Mouse (Mus musculus) retina, postnatal 1 day (tissue): Measurements from ENCODE around the gene Cbx3.
"Not testable (repeated sequence)": the region's sequence is repeated elsewhere in the genome, so short reads cannot be mapped to it uniquely, and the experiment has no call there.

Source experiments
- DNase-seq: peaks from one replicate; pipeline ENCODE4 v3.0.0-alpha.2; 2012

Cbx3 gene

DNA sequence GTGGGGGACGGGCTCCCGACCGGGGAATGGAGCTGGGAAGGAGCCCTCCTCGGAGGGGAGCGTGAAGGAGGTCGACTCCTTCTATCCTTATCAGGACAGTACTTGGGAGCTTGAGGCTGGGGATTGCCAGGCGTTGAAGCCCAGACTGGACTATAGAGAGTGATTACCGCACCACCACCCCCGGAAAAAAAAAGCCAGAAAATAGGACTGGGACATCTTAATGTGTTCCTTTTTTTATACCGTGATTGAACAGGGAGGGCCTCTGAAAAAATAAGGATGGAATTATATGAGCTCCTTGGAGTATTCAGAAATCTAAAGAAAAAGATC lies 982 bp downstream of the Cbx3 start:
- no peak for DNase-seq

DNA sequence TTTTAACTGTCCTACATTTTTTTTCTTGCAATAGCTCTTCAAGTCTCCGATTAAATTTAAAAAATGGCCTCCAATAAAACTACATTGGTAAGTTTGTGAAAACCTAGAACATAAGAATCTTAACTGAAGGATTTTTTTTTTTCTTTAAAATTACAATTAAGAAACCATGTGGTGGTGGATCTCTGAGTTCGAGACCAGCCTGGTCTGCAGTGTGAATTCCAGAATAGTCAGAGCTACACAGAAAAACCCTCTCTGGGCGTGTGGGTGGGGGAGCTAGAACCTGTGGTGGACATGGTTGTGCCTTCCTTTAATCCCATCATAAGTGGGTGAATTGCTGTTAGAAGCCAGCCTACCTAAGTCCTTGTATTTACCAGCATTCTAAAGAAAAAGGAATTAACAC lies 1.6 kb downstream of the Cbx3 start:
- no peak for DNase-seq

DNA sequence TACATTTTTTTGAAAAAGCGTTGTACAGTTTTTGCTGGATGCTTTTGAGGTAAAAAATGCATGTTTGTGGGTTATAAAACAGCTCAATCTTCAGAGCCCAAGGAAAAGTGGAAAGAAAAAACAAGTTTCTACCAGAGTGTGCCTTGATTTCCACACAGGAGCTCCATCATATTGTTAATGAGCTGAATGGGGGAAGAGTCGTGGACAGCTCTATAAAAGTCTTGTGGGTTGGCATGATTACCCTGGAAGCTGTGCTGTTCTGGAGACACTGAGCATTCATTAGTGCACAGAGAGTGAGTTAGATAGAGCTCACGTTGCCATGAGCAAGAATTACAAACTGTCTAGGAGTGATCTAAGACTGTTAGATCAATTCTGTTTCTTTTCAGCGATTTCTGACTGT lies 2.1 kb downstream of the Cbx3 start:
- DNase-seq = no peak

- DNase-seq = no peak
Measured at GRCm38 (mm10) chr6:51479136-51479731, 9.1 kb downstream of the Cbx3 start.

DNA sequence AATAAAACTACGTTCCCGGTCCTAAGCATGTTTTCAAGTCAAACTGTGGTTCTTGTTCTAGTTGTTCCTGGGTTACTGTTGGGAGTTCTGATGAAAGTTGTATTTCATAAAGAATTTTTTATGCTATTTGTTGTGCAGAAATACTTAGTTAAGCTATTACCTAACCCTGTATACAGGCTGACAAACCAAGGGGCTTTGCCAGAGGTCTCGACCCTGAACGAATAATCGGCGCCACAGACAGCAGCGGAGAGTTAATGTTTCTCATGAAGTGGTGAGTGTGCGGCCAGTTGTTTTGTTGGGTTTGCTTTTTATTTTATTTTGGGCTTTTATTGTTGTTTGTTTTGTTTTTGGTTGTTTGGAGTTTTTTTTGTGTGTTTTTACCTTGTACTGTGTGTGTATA lies 11.4 kb downstream of the Cbx3 start:
- DNase-seq = no peak

DNA sequence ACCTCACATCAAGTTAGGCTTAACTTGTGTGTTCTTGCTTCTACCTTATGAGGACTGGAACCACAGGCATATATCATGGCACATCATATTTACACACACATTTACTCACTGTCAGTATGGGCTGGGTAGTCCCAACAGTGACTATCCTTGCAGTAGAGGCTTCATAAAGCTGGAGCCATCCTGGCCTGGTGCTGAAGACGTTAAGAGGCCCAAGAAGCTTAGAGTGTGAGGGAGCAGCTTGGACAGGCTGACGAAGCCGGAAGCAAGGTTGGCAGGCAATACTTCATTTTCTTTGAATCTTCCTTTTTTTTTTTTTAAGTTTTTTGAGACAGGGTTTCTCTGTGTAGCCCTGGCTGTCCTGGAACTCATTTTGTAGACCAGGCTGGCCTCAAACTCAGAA lies 13.7 kb downstream of the Cbx3 start:
- DNase-seq = no peak

DNA sequence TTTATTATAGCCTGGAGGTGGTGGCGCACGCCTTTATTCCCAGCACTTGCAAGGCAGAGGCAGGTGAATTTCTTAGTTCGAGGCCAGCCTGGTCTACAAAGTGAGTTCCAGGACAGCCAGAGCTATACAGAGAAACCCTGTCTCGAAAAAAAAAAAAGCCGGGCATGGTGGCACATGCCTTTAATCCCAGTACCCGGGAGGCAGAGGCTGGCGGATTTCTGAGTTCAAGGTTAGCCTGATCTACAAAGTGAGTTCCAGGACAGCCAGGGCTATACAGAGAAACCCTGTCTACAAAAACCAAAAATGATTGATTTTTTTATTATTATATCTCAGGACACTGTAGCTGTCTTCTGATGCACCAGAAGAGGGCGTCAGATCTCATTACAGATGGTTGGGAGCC lies 14.4 kb downstream of the Cbx3 start:
- not testable (repeated sequence) for DNase-seq

DNA sequence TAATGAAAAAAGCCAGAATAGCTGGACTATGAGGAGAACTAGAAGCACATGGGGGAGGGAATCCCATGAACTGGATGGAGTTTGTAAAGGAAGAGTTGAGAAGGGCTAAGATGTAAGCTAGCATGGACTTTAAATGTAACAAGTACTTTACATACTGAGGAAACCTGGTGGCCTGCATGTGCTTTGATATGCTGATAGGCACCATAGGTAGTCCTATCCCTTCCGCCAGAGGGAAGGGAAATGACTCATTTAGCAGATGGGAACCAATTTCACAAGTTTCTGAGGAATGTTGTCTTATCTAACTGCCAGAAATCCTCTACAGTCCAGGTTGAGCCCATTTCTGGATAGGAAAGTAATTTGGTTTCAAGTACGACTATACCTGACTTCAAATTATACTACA lies 15.5 kb downstream of the Cbx3 start:
- no peak for DNase-seq

DNA sequence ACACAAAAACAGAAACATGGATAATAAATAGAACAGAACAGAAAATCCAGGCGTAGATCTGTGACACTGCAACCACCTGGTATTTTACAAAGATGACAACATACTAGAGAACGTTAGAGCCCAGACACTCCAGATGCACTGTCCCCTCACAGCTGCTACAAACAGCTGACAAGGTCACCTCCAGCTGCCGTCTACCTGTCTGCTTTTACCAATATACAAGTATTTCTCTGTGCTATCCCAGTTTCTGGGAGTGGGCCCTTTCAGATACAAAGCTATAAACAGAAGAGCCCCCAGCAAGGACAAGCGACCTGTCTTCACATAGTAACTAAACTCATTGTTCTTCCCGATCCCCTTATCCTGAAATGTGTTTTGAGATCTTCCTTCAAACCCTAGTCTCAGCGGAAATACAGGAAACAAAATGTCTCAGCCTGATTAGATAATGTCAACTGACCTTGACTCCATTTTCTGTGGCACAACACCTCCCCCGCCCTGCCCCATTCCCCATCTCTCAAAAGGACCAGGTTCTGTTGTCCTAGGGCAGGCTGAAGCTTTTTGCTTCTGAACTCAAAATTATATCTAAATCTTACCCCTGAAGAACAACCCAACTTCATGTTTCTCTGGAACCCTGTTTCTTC lies 16.0 kb downstream of the Cbx3 start:
- no peak for DNase-seq

DNA sequence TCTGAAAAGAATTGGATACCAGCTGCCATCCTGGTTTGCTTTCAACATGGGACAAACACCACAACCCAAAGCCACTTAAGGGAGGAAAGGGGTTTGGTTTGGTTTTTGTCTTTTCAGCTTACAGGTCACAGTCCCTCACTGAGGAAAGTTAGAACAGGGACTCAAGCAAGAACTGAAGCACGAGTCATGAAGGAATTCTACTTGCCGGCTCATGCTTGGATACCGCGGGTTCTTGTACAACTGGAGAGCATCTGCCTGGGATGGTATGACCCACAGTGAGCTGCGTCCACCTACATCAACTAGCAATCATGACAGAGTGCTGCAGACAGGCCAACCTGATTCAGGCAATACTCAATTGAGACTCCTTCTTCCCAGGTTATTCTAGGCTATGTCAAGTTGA lies 16.6 kb downstream of the Cbx3 start:
- no peak for DNase-seq

GRCm38 (mm10) chr6:51489787-51490186 lies 19.6 kb downstream of the Cbx3 start:
- no peak for DNase-seq

- DNase-seq = no peak
Measured at GRCm38 (mm10) chr6:51497321-51498111, 27.4 kb downstream of the Cbx3 start.

DNA sequence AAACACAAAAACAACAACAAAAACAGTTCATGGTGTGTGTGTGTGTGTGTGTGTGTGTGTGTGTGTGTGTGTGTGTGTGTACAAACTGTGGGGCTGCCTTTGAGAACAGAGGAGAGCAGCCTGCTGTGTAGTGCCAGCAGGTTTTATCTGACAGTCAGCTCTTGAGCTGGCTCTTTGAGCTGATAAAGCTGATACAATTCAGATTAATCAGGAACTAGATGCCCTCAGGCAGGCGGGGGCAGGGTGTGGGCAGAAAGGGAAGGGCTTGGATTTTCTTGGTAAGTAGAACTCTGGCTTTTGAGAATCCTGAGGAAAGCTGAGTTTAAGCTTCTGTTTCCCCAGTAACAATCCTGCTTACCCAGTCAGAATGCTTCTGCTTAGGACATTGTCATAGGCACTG lies 35.5 kb downstream of the Cbx3 start:
- DNase-seq = peak; percentile 53

DNA sequence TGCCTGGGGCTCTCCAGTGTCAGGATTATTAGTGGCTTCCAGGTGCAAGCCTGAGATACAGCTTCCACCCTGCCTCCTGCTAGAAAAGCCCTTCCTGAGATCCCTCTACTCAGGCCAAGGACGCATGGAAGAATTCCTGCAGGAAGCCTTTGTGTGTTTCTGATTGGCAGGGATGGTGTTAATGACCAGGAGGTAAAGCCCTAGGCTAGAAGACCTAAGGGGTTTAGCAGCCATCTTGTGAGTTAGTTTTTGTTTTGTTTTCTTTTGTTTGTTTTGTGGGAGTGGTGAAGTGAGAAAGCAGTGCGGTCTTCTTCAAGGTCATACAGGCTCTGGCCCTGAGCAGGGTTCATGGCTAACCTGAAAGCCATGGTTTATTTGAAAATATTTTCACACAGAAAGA lies 37.4 kb downstream of the Cbx3 start:
- DNase-seq = no peak

GRCm38 (mm10) chr6:51508750-51509648 lies 38.8 kb downstream of the Cbx3 start:
- peak; percentile 85 for DNase-seq

- peak; percentile 68 for DNase-seq
Measured at GRCm38 (mm10) chr6:51510094-51510493, 39.9 kb downstream of the Cbx3 start.

DNA sequence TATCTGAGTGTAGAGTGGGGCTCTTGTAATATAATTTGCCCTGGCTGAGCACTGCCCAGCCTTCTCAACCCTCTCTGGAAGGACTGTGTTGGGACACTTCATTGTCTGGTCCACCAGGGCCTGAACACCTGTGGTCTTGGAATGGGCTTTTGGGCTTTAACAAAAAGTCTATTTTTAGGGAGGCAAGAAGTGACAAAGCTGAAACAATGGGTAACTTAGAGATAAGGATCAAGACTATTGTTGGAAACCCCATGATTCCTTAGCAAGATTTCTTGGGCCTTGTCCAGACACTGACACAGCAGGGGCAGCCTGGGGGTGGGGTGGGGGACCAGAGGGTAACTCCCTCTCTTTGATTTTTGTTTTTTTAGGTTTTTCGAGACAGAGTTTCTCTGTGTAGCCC lies 40.8 kb downstream of the Cbx3 start:
- DNase-seq = no peak

DNA sequence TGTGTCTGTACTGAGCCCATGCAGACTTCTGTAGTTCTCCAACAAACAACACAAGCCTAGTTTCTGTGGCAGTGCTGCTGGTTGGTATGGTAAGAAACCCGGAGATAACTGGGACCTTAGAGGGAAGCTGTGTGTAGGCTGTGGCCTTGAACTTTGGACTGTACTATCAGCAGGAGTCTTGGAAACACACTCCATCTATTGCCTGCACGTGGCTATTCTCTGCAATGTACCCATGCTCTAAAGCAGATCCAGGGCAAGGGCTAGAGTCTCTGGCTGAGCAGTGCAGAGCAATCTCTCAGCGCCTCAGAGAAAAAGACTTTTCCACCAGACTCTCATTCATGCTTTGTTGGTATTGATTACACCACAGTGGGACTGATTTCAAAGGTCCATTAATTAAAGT lies 43.6 kb downstream of the Cbx3 start:
- no peak for DNase-seq

- DNase-seq = no peak
Measured at GRCm38 (mm10) chr6:51514860-51515259, 44.7 kb downstream of the Cbx3 start.

GRCm38 (mm10) chr6:51523310-51523709 lies 53.1 kb downstream of the Cbx3 start:
- no peak for DNase-seq

DNA sequence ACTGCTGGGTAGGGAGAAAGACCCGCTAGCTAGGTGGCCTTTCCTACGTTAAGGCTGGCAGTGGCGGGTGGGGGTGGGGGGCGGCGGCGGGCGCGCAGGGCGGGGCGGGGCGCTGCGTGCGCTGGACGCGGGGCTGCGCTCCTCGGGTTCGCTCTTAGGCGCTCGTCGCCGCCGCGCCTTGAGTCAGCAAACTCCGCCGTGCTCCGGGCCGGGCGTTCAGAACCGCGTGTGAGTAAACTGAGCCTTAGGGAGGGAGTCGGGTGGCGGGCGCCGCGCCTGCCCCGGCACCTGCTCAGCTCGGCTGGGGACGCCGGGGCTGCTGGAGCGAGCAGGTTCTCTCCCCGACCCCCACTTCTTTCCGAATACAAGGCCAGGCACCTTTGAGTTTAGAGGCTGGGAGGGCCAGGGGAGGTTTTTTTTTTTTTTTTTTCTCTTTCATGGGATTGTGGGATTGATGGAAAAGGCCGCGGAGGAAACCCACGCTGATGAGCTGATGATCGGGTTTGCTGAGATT lies 53.7 kb downstream of the Cbx3 start, which contains the start of gene Snx10:
Snx10 (plus strand) TSS at position 95 of the 514 bp plus-strand sequence.
- DNase-seq = peak; percentile 75

GRCm38 (mm10) chr6:51524321-51524931 lies 54.3 kb downstream of the Cbx3 start:
- DNase-seq = peak; percentile 82

GRCm38 (mm10) chr6:51525001-51525400 lies 54.8 kb downstream of the Cbx3 start:
- no peak for DNase-seq
